Mouse (Mus musculus) liver, embryonic 15.5 days (tissue): ENCODE results near the gene Rras. TPM values are rescaled to one million over a fixed set of nuclear protein-coding genes. Genes with fewer than 3 reads are reported as not detected.

ENCODE experiments used
- ATAC-seq: fragments of 200-750 bp; cut with Nextera tagmentation; 2 replicates; pipeline ENCODE4 v1.8.0; 2017; ENCODE audit warnings: moderate number of reproducible peaks, mild to moderate bottlenecking, moderate library complexity; ENCODE audit not compliant: insufficient read depth
- H3K27ac ChIP-seq: fragments of 300-500 bp; sonication (generic); replicated peaks from 2 replicates; pipeline ENCODE4 v1.5.1; 2015; ENCODE audit warnings: mild to moderate bottlenecking, inconsistent platforms
- H3K27me3 ChIP-seq: fragments of 300-500 bp; sonication (generic); 2 replicates; pipeline ENCODE4 v1.6.1; 2015; ENCODE audit warnings: mild to moderate bottlenecking, inconsistent platforms
- H3K36me3 ChIP-seq: fragments of 300-500 bp; sonication (generic); replicated peaks from 2 replicates; pipeline ENCODE4 v1.6.1; 2015; ENCODE audit warnings: moderate library complexity, mild to moderate bottlenecking, inconsistent platforms
- H3K4me1 ChIP-seq: fragments of 300-500 bp; sonication (generic); replicated peaks from 2 replicates; pipeline ENCODE4 v1.6.1; 2015; ENCODE audit warnings: inconsistent platforms
- H3K4me2 ChIP-seq: fragments of 300-500 bp; sonication (generic); 2 replicates; pipeline ENCODE4 v1.6.1; 2015; ENCODE audit warnings: moderate library complexity, mild to moderate bottlenecking, inconsistent platforms
- H3K4me3 ChIP-seq: fragments of 300-500 bp; sonication (generic); replicated peaks from 2 replicates; pipeline ENCODE4 v1.5.1; 2015; ENCODE audit warnings: mild to moderate bottlenecking, inconsistent platforms
- H3K9ac ChIP-seq: fragments of 300-500 bp; sonication (generic); 2 replicates; pipeline ENCODE4 v1.6.1; 2015; ENCODE audit warnings: moderate library complexity, mild to moderate bottlenecking, inconsistent platforms
- H3K9me3 ChIP-seq: fragments of 300-500 bp; sonication (generic); replicated peaks from 2 replicates; pipeline ENCODE4 v1.6.1; 2016; ENCODE audit warnings: inconsistent platforms
- WGBS: fragments of 180-500 bp; shearing (Covaris S2); methylation state at CpG from one replicate; pipeline ENCODE4 v1.1.7; 2015; ENCODE audit warnings: mixed read lengths; ENCODE audit not compliant: insufficient replicate concordance; 5-methylcytosine and 5-hydroxymethylcytosine counted together
- polyA plus RNA-seq: library from polyadenylated mRNA; unstranded; fragments of >200 nt; fragmentation: Nextera tagmentation; extraction: Ambion mirVana; gene quantifications from 2 replicates; pipeline ENCODE4 v1.2.1, GENCODE M21; 2015

Gene Rras
- polyA plus RNA-seq, 1 experiment from 2014 or later = 20.8 TPM

- Histone ChIP-seq H3K4me3 (no peak overlapping the region), H3K4me1 (0 out of 2 replicates have a peak, but pooled peaks cover under 1% of the 10 kb centered on the region), H3K27ac (no peak overlapping the region), H3K9ac (no peak overlapping the region), H3K4me2 (no peak overlapping the region), H3K27me3 (no peaks in the 10 kb centered on the region), H3K9me3 (no peaks in the 10 kb centered on the region), H3K36me3 (peaks cover 97% of the 10 kb centered on the region)
- 91% methylated on average over 14 of the region's 14 CpGs for WGBS
- ATAC-seq = no peak
Observed at GRCm38 (mm10) chr7:45043307-45043706, 25.5 kb downstream of the Rras start.

- H3K36me3 ChIP-seq = peaks cover 97% of the 10 kb centered on the region
- no peak overlapping the region for H3K9ac ChIP-seq
- 89% methylated on average over 22 of the region's 22 CpGs for WGBS
- no peak overlapping the region for H3K4me3 ChIP-seq
- no peak for ATAC-seq
- H3K4me2 ChIP-seq = no peak overlapping the region
- H3K27me3 ChIP-seq = no peaks in the 10 kb centered on the region
- H3K4me1 ChIP-seq = peaks cover 8% of the 10 kb centered on the region
- H3K27ac ChIP-seq = no peak overlapping the region
- H3K9me3 ChIP-seq = no peaks in the 10 kb centered on the region
Observed at GRCm38 (mm10) chr7:45045741-45046140, 28.0 kb downstream of the Rras start.

DNA sequence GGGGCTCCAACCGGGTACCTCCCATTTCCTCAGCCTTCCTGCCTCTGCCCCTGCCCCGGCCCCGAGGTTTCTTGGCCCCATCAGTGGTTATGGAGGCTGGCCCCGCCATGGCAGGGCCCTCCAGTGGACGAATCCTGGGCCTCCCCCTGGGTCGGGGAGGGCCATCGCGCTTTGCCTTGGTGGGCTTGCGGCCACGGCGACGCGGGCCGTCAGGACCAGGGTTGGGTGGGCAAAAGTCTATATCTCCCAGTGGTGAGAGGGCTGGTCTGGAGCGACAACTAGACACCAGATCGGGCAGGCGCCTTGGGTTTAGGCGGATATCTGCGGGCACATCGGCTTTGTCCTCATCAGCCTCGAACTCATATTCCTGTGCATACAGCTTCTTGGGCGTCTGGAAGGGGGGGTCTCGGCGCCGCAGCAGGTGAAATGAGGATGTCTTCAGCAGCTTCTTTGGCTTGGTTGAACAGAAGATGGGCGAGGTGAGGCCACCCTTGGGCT lies 29.1 kb downstream of the Rras start:
- Histone ChIP-seq H3K4me1 (peaks cover 20% of the 10 kb centered on the region), H3K27me3 (no peaks in the 10 kb centered on the region), H3K4me3 (no peak overlapping the region), H3K27ac (no peak overlapping the region), H3K36me3 (peaks cover 90% of the 10 kb centered on the region), H3K4me2 (no peak overlapping the region), H3K9me3 (no peaks in the 10 kb centered on the region), H3K9ac (no peak overlapping the region)
- 88% methylated on average over 26 of the region's 26 CpGs for WGBS
- ATAC-seq = no peak

DNA sequence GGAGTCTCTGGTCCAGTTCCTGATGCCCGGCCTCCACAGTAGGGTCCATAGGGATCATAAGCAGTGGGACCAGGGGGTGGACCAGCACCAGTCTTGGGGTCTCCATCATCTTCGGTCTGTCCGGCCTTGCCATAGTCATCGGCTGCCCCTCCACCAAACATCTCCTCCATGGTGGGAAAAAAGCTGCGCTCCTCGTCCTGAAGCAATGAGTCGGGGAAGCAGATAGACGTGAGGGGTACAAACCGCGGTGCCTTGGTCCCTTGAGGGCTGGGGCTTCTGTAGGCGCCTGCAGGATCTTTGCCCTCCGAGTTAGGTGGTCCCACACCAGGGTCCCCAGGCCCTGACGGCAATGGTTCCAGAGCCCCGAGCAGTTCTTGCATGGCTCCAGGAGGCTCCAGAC lies 29.7 kb downstream of the Rras start:
- 90% methylated on average over 14 of the region's 14 CpGs for WGBS
- peaks cover 84% of the 10 kb centered on the region for H3K36me3 ChIP-seq
- no peak for ATAC-seq

GRCm38 (mm10) chr7:45048001-45048890 lies 30.5 kb downstream of the Rras start:
- Histone ChIP-seq H3K4me2 (no peak overlapping the region), H3K4me3 (no peak overlapping the region), H3K9me3 (no peaks in the 10 kb centered on the region), H3K27me3 (no peaks in the 10 kb centered on the region), H3K9ac (no peak overlapping the region), H3K27ac (no peak overlapping the region), H3K4me1 (peaks cover 33% of the 10 kb centered on the region), H3K36me3 (peaks cover 76% of the 10 kb centered on the region)
- ATAC-seq = no peak
- WGBS = 86% methylated on average over 38 of the region's 38 CpGs

More for the DNA sequence above, 29.7 kb downstream of the Rras start:
- H3K4me1 ChIP-seq = peaks cover 25% of the 10 kb centered on the region
- H3K4me3 ChIP-seq = no peak overlapping the region
- no peak overlapping the region for H3K27ac ChIP-seq
- H3K9ac ChIP-seq = no peak overlapping the region
- no peaks in the 10 kb centered on the region for H3K27me3 ChIP-seq
- H3K4me2 ChIP-seq = no peak overlapping the region
- no peaks in the 10 kb centered on the region for H3K9me3 ChIP-seq

DNA sequence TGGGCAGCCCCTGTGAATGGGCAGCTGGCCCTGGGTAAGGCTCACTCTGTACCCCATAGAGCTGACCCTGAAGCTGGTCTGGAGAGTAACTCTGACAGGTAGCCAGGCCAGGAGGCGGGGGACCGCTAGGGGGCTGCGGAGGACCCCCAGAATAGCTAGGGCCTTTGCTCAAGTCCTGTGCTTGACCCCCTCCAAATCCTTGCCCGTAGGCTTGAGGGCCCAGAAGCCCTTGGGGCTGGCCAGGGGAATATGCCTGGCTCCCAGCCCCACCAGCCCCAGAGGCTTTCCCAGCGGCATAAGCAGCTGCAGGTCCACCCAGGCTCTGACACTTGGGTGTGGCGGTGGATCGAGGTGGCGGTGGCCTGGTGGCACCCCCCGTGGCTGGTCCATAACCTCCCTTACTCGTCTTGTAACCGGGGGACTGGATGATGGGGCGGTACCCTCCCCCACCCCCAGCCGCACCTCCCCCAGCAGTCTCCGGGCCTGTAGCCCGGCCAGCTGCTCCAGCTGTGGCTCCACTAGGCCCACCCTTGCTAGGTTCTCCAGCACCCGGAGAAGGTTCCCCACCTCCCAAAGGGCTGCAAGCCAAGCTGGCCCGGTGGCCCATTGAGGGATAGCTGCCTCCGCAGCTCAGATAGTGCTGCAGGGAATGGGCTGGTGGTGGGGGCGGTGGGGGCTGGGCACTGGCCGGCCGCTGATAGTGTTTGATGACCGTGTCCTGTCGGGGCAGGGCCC lies 31.3 kb downstream of the Rras start:
- Histone ChIP-seq H3K4me3 (no peak overlapping the region), H3K4me2 (no peak overlapping the region), H3K4me1 (peaks cover 41% of the 10 kb centered on the region), H3K9me3 (no peaks in the 10 kb centered on the region), H3K9ac (no peak overlapping the region), H3K36me3 (peaks cover 68% of the 10 kb centered on the region), H3K27ac (no peak overlapping the region), H3K27me3 (no peaks in the 10 kb centered on the region)
- 82% methylated on average over 23 of the region's 23 CpGs for WGBS
- no peak for ATAC-seq

- no peak for ATAC-seq
- Histone ChIP-seq H3K4me2 (peak overlapping the region; percentile 94), H3K9me3 (no peaks in the 10 kb centered on the region), H3K4me3 (peak overlapping the region; percentile 75), H3K27ac (peak overlapping the region; percentile 9; the same call in 1 of the 2 replicates), H3K27me3 (no peaks in the 10 kb centered on the region), H3K4me1 (peaks cover 51% of the 10 kb centered on the region), H3K36me3 (peaks cover 49% of the 10 kb centered on the region), H3K9ac (no peak overlapping the region)
- WGBS = 23% methylated on average over 16 of the region's 16 CpGs
Observed at GRCm38 (mm10) chr7:45050945-45051600, 33.3 kb downstream of the Rras start.

DNA sequence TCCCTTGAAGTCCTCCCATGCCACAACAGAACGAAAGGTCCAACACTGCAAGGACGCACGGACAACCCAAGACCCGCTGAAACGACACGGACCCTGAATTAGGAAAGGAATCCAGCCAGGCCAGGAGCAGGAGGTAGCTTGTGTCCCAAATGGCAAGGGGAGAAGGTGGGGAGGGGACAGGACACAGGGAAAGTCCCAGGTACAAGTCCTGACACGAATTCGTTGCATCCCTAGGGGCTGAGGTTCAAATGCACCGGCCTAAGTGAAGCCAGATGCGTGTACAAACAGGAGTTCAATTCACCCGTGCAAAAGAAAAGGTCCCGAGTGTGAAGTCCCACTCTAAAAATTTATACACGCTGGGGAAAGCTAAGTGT lies 33.8 kb downstream of the Rras start:
- no peaks in the 10 kb centered on the region for H3K27me3 ChIP-seq
- peak overlapping the region; percentile 67 for H3K9ac ChIP-seq
- H3K9me3 ChIP-seq = no peaks in the 10 kb centered on the region
- WGBS = 11% methylated on average over 13 of the region's 13 CpGs
- peaks cover 44% of the 10 kb centered on the region for H3K36me3 ChIP-seq
- peaks cover 51% of the 10 kb centered on the region for H3K4me1 ChIP-seq
- no peak for ATAC-seq
- H3K27ac ChIP-seq = peak overlapping the region; percentile 91; the same call in 1 of the 2 replicates
- H3K4me3 ChIP-seq = peak overlapping the region; percentile 75
- peak overlapping the region; percentile 94 for H3K4me2 ChIP-seq

DNA sequence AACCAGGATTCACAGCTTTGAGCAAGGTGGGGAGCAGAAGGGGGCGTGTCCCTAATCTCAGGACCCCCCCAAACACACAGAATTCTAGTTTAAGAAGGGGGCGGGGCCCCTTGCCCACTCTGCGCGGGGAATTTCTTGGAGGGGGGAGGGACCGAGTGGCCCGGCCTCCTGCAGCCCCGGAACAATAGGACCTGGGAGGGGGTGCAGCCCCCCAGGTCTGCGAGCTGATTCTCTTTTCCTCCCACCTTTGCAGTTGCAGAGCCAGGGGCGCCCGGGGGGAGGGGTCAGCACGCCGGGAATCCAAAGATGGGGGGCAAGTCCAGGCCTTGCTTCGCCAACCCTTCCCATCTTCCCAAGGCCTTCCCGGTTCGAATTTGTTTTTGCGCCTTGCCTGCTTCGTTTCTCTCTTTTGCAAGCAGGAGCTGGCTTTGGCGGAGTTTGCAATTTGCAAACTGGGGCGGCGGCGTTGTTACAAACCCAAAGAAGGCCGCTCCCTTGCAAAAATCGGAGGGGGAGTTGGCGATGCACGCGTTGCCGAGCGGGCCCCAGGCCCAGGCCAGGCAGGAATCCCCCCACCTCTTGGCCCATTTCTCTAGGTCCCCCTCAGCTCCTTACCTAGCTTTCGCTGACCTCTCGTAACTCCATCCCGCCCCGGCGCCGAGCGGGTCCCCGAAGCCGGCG lies 34.6 kb downstream of the Rras start:
- peak overlapping the region; percentile 91 for H3K27ac ChIP-seq
- peaks cover 37% of the 10 kb centered on the region for H3K36me3 ChIP-seq
- no peaks in the 10 kb centered on the region for H3K27me3 ChIP-seq
- peaks cover 51% of the 10 kb centered on the region for H3K4me1 ChIP-seq
- WGBS = under 1% methylated on average over 38 of the region's 38 CpGs
- H3K4me3 ChIP-seq = peak overlapping the region; percentile 75
- H3K9ac ChIP-seq = peak overlapping the region; percentile 67
- H3K9me3 ChIP-seq = no peaks in the 10 kb centered on the region
- H3K4me2 ChIP-seq = peak overlapping the region; percentile 94
- no peak for ATAC-seq

GRCm38 (mm10) chr7:45052862-45053116 lies 35.0 kb downstream of the Rras start, which contains the start of gene Prr12:
Prr12 (minus strand) TSS chr7:45052881.
- Histone ChIP-seq H3K27ac (peak within 1 kb of the TSS; percentile 91), H3K4me3 (peak within 1 kb of the TSS; percentile 75), H3K9me3 (no peaks in the 10 kb centered on the region), H3K4me2 (peak within 1 kb of the TSS; percentile 94), H3K27me3 (no peaks in the 10 kb centered on the region), H3K4me1 (peaks cover 51% of the 10 kb centered on the region), H3K36me3 (peaks cover 32% of the 10 kb centered on the region), H3K9ac (peak within 1 kb of the TSS; percentile 67)
- 0% methylated on average over 6 of the region's 18 CpGs for WGBS
- ATAC-seq = peak; percentile 29
